Mouse (Mus musculus): ENCODE measurements at regions not wholly inside any gene's neighbourhood (a gene's known extent, or its start where the extent isn't known, plus 50 kb on each side); places are given as distances from the start of the nearest gene placed in this dataset.

- Histone ChIP-seq H3K27ac (ENCODE audit: low read depth, low read length) (no peak overlapping the region), H3K4me1 (ENCODE audit: insufficient read depth, low read length) (no peaks in the 10 kb centered on the region), H3K27me3 (ENCODE audit: insufficient read depth, low read length) (no peaks in the 10 kb centered on the region), H3K36me3 (ENCODE audit: insufficient read depth, low read length) (no peaks in the 10 kb centered on the region), H3K9ac (replicated peaks; ENCODE audit: low read length, poor library complexity, severe bottlenecking) (no peak overlapping the region), H3K9me3 (ENCODE audit: low read length) (no peaks in the 10 kb centered on the region), H3K4me3 (ENCODE audit: low read depth, low read length) (no peak overlapping the region), H3K4me2 (ENCODE audit: low read depth, low read length, poor library complexity, severe bottlenecking) (no peak overlapping the region)
- ATAC-seq (ENCODE audit: low FRiP score) = no peak
- WGBS = 85% methylated on average over 4 of the region's 4 CpGs
- DNase-seq (ENCODE audit: low spot score) = no peak
- TF ChIP-seq CTCF (IDR thresholded peaks at IDR 0.05) = no peak
Measured at GRCm38 (mm10) chr6:66472697-66473096, 62.5 kb upstream of the Mad2l1 start.

GRCm38 (mm10) chr6:66477575-66477974 is 57.6 kb upstream of the Mad2l1 start:
- 62% methylated on average over 5 of the region's 5 CpGs for WGBS
- TF ChIP-seq CTCF (IDR thresholded peaks at IDR 0.05) = no peak

GRCm38 (mm10) chr6:66478326-66478964 is 56.7 kb upstream of the Mad2l1 start:
- no peaks in the 10 kb centered on the region for H3K36me3 ChIP-seq (ENCODE audit: insufficient read depth, low read length)
- no peak overlapping the region for H3K4me3 ChIP-seq (ENCODE audit: low read depth, low read length)
- 82% methylated on average over 4 of the region's 4 CpGs for whole genome bisulfite sequencing
- no peaks in the 10 kb centered on the region for H3K9me3 ChIP-seq (ENCODE audit: low read length)
- no peak overlapping the region for H3K9ac ChIP-seq (replicated peaks; ENCODE audit: low read length, poor library complexity, severe bottlenecking)
- H3K27ac ChIP-seq (ENCODE audit: low read depth, low read length) = no peak overlapping the region
- DNase-seq (ENCODE audit: low spot score) (no peak), ATAC-seq (ENCODE audit: low FRiP score) (no peak)
- no peaks in the 10 kb centered on the region for H3K27me3 ChIP-seq (ENCODE audit: insufficient read depth, low read length)
- no peak overlapping the region for H3K4me2 ChIP-seq (ENCODE audit: low read depth, low read length, poor library complexity, severe bottlenecking)
- no peaks in the 10 kb centered on the region for H3K4me1 ChIP-seq (ENCODE audit: insufficient read depth, low read length)
- no peak for TF ChIP-seq CTCF (IDR thresholded peaks at IDR 0.05)

More at GRCm38 (mm10) chr6:66477575-66477974, 57.6 kb upstream of the Mad2l1 start:
- Histone ChIP-seq H3K9ac (replicated peaks; ENCODE audit: low read length, poor library complexity, severe bottlenecking) (no peak overlapping the region), H3K9me3 (ENCODE audit: low read length) (no peaks in the 10 kb centered on the region), H3K36me3 (ENCODE audit: insufficient read depth, low read length) (no peaks in the 10 kb centered on the region), H3K4me3 (ENCODE audit: low read depth, low read length) (no peak overlapping the region), H3K27me3 (ENCODE audit: insufficient read depth, low read length) (no peaks in the 10 kb centered on the region), H3K4me1 (ENCODE audit: insufficient read depth, low read length) (no peaks in the 10 kb centered on the region), H3K27ac (ENCODE audit: low read depth, low read length) (no peak overlapping the region), H3K4me2 (ENCODE audit: low read depth, low read length, poor library complexity, severe bottlenecking) (no peak overlapping the region)
- ATAC-seq (ENCODE audit: low FRiP score) (no peak), DNase-seq (ENCODE audit: low spot score) (no peak)

- no peak for DNase-seq (ENCODE audit: low spot score)
- no peak for TF ChIP-seq CTCF (IDR thresholded peaks at IDR 0.05)
- 89% methylated on average over 5 of the region's 5 CpGs for WGBS
- Histone ChIP-seq H3K36me3 (ENCODE audit: insufficient read depth, low read length) (no peaks in the 10 kb centered on the region), H3K4me3 (ENCODE audit: low read depth, low read length) (no peak overlapping the region), H3K27ac (ENCODE audit: low read depth, low read length) (no peak overlapping the region), H3K4me2 (ENCODE audit: low read depth, low read length, poor library complexity, severe bottlenecking) (no peak overlapping the region), H3K9me3 (ENCODE audit: low read length) (no peaks in the 10 kb centered on the region), H3K4me1 (ENCODE audit: insufficient read depth, low read length) (no peaks in the 10 kb centered on the region), H3K27me3 (ENCODE audit: insufficient read depth, low read length) (no peaks in the 10 kb centered on the region), H3K9ac (replicated peaks; ENCODE audit: low read length, poor library complexity, severe bottlenecking) (no peak overlapping the region)
- no peak for ATAC-seq (ENCODE audit: low FRiP score)
Measured at GRCm38 (mm10) chr6:66479576-66479975, 55.6 kb upstream of the Mad2l1 start.

GRCm38 (mm10) chr6:66480207-66480606 is 55.0 kb upstream of the Mad2l1 start:
- Histone ChIP-seq H3K9ac (replicated peaks; ENCODE audit: low read length, poor library complexity, severe bottlenecking) (no peak overlapping the region), H3K27ac (ENCODE audit: low read depth, low read length) (no peak overlapping the region), H3K27me3 (ENCODE audit: insufficient read depth, low read length) (no peaks in the 10 kb centered on the region), H3K4me2 (ENCODE audit: low read depth, low read length, poor library complexity, severe bottlenecking) (no peak overlapping the region), H3K36me3 (ENCODE audit: insufficient read depth, low read length) (no peaks in the 10 kb centered on the region), H3K4me3 (ENCODE audit: low read depth, low read length) (no peak overlapping the region), H3K4me1 (ENCODE audit: insufficient read depth, low read length) (no peaks in the 10 kb centered on the region), H3K9me3 (ENCODE audit: low read length) (no peaks in the 10 kb centered on the region)
- no peak for ATAC-seq (ENCODE audit: low FRiP score)
- peak; percentile 49 for TF ChIP-seq CTCF (IDR thresholded peaks at IDR 0.05)
- 58% methylated on average over 2 of the region's 2 CpGs for WGBS
- no peak for DNase-seq (ENCODE audit: low spot score)

GRCm38 (mm10) chr6:66482797-66483196 is 52.4 kb upstream of the Mad2l1 start:
- Histone ChIP-seq H3K27me3 (ENCODE audit: insufficient read depth, low read length) (no peaks in the 10 kb centered on the region), H3K9me3 (ENCODE audit: low read length) (no peaks in the 10 kb centered on the region), H3K4me1 (ENCODE audit: insufficient read depth, low read length) (no peaks in the 10 kb centered on the region), H3K9ac (replicated peaks; ENCODE audit: low read length, poor library complexity, severe bottlenecking) (no peak overlapping the region), H3K36me3 (ENCODE audit: insufficient read depth, low read length) (no peaks in the 10 kb centered on the region), H3K27ac (ENCODE audit: low read depth, low read length) (no peak overlapping the region), H3K4me3 (ENCODE audit: low read depth, low read length) (no peak overlapping the region), H3K4me2 (ENCODE audit: low read depth, low read length, poor library complexity, severe bottlenecking) (no peak overlapping the region)
- DNase-seq (ENCODE audit: low spot score) (no peak), ATAC-seq (ENCODE audit: low FRiP score) (no peak)
- no peak for TF ChIP-seq CTCF (IDR thresholded peaks at IDR 0.05)
- 94% methylated on average over 3 of the region's 3 CpGs for WGBS

Data from midbrain, postnatal 0 days (tissue).